Mouse (Mus musculus) stomach, postnatal 0 days (tissue): ENCODE data around the gene Pde12. TPM values are rescaled to one million over a fixed set of nuclear protein-coding genes. Genes with fewer than 3 reads are reported as not detected.
A peak's percentile ranks its signal among the peaks of the same experiment; 100 is the strongest.

Experiments
- ATAC-seq: fragments of 200-750 bp; cut with Nextera tagmentation; 2 replicates; pipeline ENCODE4 v1.8.0; 2017; ENCODE audit not compliant: low FRiP score, low TSS enrichment
- DNase-seq: peaks from one replicate; pipeline ENCODE4 v3.0.0-alpha.2; 2016; ENCODE audit warnings: low spot score
- H3K27ac ChIP-seq: fragments of 300-500 bp; sonication (generic); replicated peaks from 2 replicates; pipeline ENCODE4 v1.5.1; 2014; ENCODE audit warnings: mild to moderate bottlenecking, control low read depth
- H3K27me3 ChIP-seq: fragments of 300-500 bp; sonication (generic); 2 replicates; pipeline ENCODE4 v1.6.1; 2014; ENCODE audit warnings: low read length; ENCODE audit not compliant: control insufficient read depth, insufficient read depth
- H3K36me3 ChIP-seq: fragments of 300-500 bp; sonication (generic); 2 replicates; pipeline ENCODE4 v1.6.1; 2014; ENCODE audit warnings: low read length, mixed read lengths; ENCODE audit not compliant: control insufficient read depth, insufficient read depth
- H3K4me1 ChIP-seq: fragments of 300-500 bp; sonication (generic); replicated peaks from 2 replicates; pipeline ENCODE4 v1.6.1; 2014; ENCODE audit warnings: antibody characterized with exemption; ENCODE audit not compliant: control insufficient read depth, insufficient read depth
- H3K4me2 ChIP-seq: fragments of 300-500 bp; sonication (generic); replicated peaks from 2 replicates; pipeline ENCODE4 v1.6.1; 2014; ENCODE audit warnings: low read depth, mild to moderate bottlenecking, control low read depth, moderate library complexity
- H3K4me3 ChIP-seq: fragments of 300-500 bp; sonication (generic); 2 replicates; pipeline ENCODE4 v1.5.1; 2014; ENCODE audit warnings: low read depth, low read length, control low read depth
- H3K9ac ChIP-seq: fragments of 300-500 bp; sonication (generic); 2 replicates; pipeline ENCODE4 v1.6.1; 2014; ENCODE audit warnings: mild to moderate bottlenecking, low read length, control low read depth, mixed read lengths
- H3K9me3 ChIP-seq: fragments of 300-500 bp; sonication (generic); 2 replicates; pipeline ENCODE4 v1.6.1; 2016; ENCODE audit warnings: low read length; ENCODE audit not compliant: control insufficient read depth
- CTCF ChIP-seq: IDR thresholded peaks from 2 replicates; pipeline ENCODE4 v1.5.1; 2016; ENCODE audit warnings: antibody characterized with exemption, low read depth, mild to moderate bottlenecking, moderate library complexity
- EP300 ChIP-seq: optimal IDR thresholded peaks from 2 replicates; pipeline ENCODE3; 2016; ENCODE audit warnings: antibody characterized with exemption
- WGBS: fragments of 180-500 bp; shearing (Covaris S2); extraction: QIAGEN DNeasy Blood & Tissue Kit; methylation state at CpG from one replicate; pipeline ENCODE4 v1.1.7; 2014; 5-methylcytosine and 5-hydroxymethylcytosine counted together
- polyA plus RNA-seq: library from polyadenylated mRNA; unstranded; fragments of >200 nt; fragmentation: Nextera tagmentation; extraction: Ambion mirVana; gene quantifications from 2 replicates; pipeline ENCODE4 v1.2.1, GENCODE M21; 2015

Pde12 gene
- polyA plus RNA-seq, 1 experiment from 2014 or later: 9.3 TPM

- DNase-seq (no peak), ATAC-seq (no peak)
- Histone ChIP-seq H3K4me1 (no peaks in the 10 kb centered on the region), H3K9ac (peak overlapping the region; percentile 83), H3K4me3 (peak overlapping the region; percentile 93), H3K27ac (peak overlapping the region; percentile 99), H3K9me3 (no peaks in the 10 kb centered on the region), H3K36me3 (no peaks in the 10 kb centered on the region), H3K27me3 (no peaks in the 10 kb centered on the region), H3K4me2 (peak overlapping the region; percentile 77)
- TF ChIP-seq CTCF: no peak
- no peak for TF ChIP-seq EP300
- WGBS: 4% methylated on average over 11 of the region's 11 CpGs
Measured at GRCm38 (mm10) chr14:26639251-26639650, 30.4 kb downstream of the Pde12 start.

GRCm38 (mm10) chr14:26638708-26639084, 31.0 kb downstream of the Pde12 start:
- ATAC-seq (peak; percentile 85), DNase-seq (peak; percentile 89)
- H3K36me3 ChIP-seq: no peaks in the 10 kb centered on the region
- TF ChIP-seq CTCF (peak; percentile 19; the same call in 1 of the 2 replicates), EP300 (no peak)
- under 1% methylated on average over 16 of the region's 16 CpGs for WGBS
- peak overlapping the region; percentile 77 for H3K4me2 ChIP-seq
- no peaks in the 10 kb centered on the region for H3K4me1 ChIP-seq
- H3K4me3 ChIP-seq: peak overlapping the region; percentile 93
- H3K9ac ChIP-seq: peak overlapping the region; percentile 83
- no peaks in the 10 kb centered on the region for H3K27me3 ChIP-seq
- H3K27ac ChIP-seq: peak overlapping the region; percentile 99
- H3K9me3 ChIP-seq: no peaks in the 10 kb centered on the region

GRCm38 (mm10) chr14:26637851-26638707, 31.6 kb downstream of the Pde12 start, which contains the start of gene Arf4:
Gene Arf4, plus strand, starts transcription at chr14:26638074.
- Histone ChIP-seq H3K27me3 (no peaks in the 10 kb centered on the region), H3K4me1 (no peaks in the 10 kb centered on the region), H3K9me3 (no peaks in the 10 kb centered on the region), H3K4me2 (peak within 1 kb of the TSS; percentile 77), H3K27ac (peak within 1 kb of the TSS; percentile 99), H3K9ac (peak within 1 kb of the TSS; percentile 83), H3K4me3 (peak within 1 kb of the TSS; percentile 93), H3K36me3 (no peaks in the 10 kb centered on the region)
- peak; percentile 98 for ATAC-seq
- TF ChIP-seq CTCF (no peak), EP300 (peak; percentile 55)
- WGBS: under 1% methylated on average over 81 of the region's 83 CpGs
- DNase-seq: peak; percentile 98

GRCm38 (mm10) chr14:26637025-26637850, 32.4 kb downstream of the Pde12 start:
- ATAC-seq: no peak
- H3K9ac ChIP-seq: peak overlapping the region; percentile 18; the same call in 1 of the 2 replicates
- H3K9me3 ChIP-seq: no peaks in the 10 kb centered on the region
- WGBS: 14% methylated on average over 17 of the region's 17 CpGs
- H3K4me2 ChIP-seq: peak overlapping the region; percentile 58
- no peak for DNase-seq
- peaks cover 2% of the 10 kb centered on the region; the same call in 1 of the 2 replicates for H3K36me3 ChIP-seq
- peak overlapping the region; percentile 93 for H3K4me3 ChIP-seq
- H3K27ac ChIP-seq: peak overlapping the region; percentile 87
- TF ChIP-seq CTCF (no peak), EP300 (no peak)
- no peaks in the 10 kb centered on the region for H3K27me3 ChIP-seq
- no peaks in the 10 kb centered on the region for H3K4me1 ChIP-seq

- ATAC-seq (no peak), DNase-seq (no peak)
- Histone ChIP-seq H3K9me3 (no peaks in the 10 kb centered on the region), H3K9ac (no peak overlapping the region), H3K27ac (no peak overlapping the region), H3K36me3 (peaks cover 26% of the 10 kb centered on the region), H3K4me1 (no peaks in the 10 kb centered on the region), H3K4me2 (no peak overlapping the region), H3K27me3 (no peaks in the 10 kb centered on the region), H3K4me3 (no peak overlapping the region)
- TF ChIP-seq CTCF (no peak), EP300 (no peak)
- WGBS: 83% methylated on average over 5 of the region's 5 CpGs
Measured at GRCm38 (mm10) chr14:26626605-26627140, 43.0 kb downstream of the Pde12 start.
